Mouse (Mus musculus) CH12F3 (cell line): Measurements from ENCODE around the gene Plxna4.

ENCODE experiments used
- in situ Hi-C: fragments of 300-500 bp; cut with MboI; formaldehyde crosslinking; loops from 2 replicates; pipeline ENCODE4 v1.14.3; 2020; ENCODE audit warnings: low sequenced_read_pairs

The Plxna4 gene

GRCm38 (mm10) chr6:32411325-32411724 lies 176.7 kb downstream of the Plxna4 start:
- in situ Hi-C loops = no loop called here

GRCm38 (mm10) chr6:32409625-32410024 lies 178.4 kb downstream of the Plxna4 start:
- in situ Hi-C loops = no loop called here

- in situ Hi-C loops = no loop called here
These were observed 180.3 kb downstream of the Plxna4 start for GRCm38 (mm10) chr6:32407574-32408185.

GRCm38 (mm10) chr6:32406316-32407095 lies 181.5 kb downstream of the Plxna4 start:
- in situ Hi-C loops = no loop called here

GRCm38 (mm10) chr6:32402560-32403235 lies 185.3 kb downstream of the Plxna4 start:
- in situ Hi-C loops = no loop called here

- in situ Hi-C loops = no loop called here
These were observed 189.7 kb downstream of the Plxna4 start for GRCm38 (mm10) chr6:32398261-32398660.

GRCm38 (mm10) chr6:32397133-32397730 lies 190.8 kb downstream of the Plxna4 start:
- in situ Hi-C loops = no loop called here

GRCm38 (mm10) chr6:32395415-32395814 lies 192.6 kb downstream of the Plxna4 start:
- in situ Hi-C loops = no loop called here

- in situ Hi-C loops = no loop called here
These were observed 195.7 kb downstream of the Plxna4 start for GRCm38 (mm10) chr6:32392262-32392661.

GRCm38 (mm10) chr6:32388276-32388675 lies 199.7 kb downstream of the Plxna4 start:
- in situ Hi-C loops = no loop called here

GRCm38 (mm10) chr6:32386915-32387314 lies 201.1 kb downstream of the Plxna4 start:
- in situ Hi-C loops = no loop called here

GRCm38 (mm10) chr6:32384937-32385336 lies 203.1 kb downstream of the Plxna4 start:
- in situ Hi-C loops = no loop called here

GRCm38 (mm10) chr6:32384423-32384822 lies 203.6 kb downstream of the Plxna4 start:
- in situ Hi-C loops = no loop called here

GRCm38 (mm10) chr6:32381516-32381915 lies 206.5 kb downstream of the Plxna4 start:
- in situ Hi-C loops = no loop called here

GRCm38 (mm10) chr6:32377181-32377580 lies 210.8 kb downstream of the Plxna4 start:
- in situ Hi-C loops = no loop called here

- in situ Hi-C loops = no loop called here
These were observed 214.0 kb downstream of the Plxna4 start for GRCm38 (mm10) chr6:32373931-32374361.

- in situ Hi-C loops = no loop called here
These were observed 218.9 kb downstream of the Plxna4 start for GRCm38 (mm10) chr6:32369092-32369491.

- in situ Hi-C loops = no loop called here
These were observed 219.6 kb downstream of the Plxna4 start for GRCm38 (mm10) chr6:32368408-32368807.

- in situ Hi-C loops = no loop called here
These were observed 223.1 kb downstream of the Plxna4 start for GRCm38 (mm10) chr6:32364933-32365332.

- in situ Hi-C loops = no loop called here
These were observed 224.4 kb downstream of the Plxna4 start for GRCm38 (mm10) chr6:32363489-32364068.

- in situ Hi-C loops = no loop called here
These were observed 225.6 kb downstream of the Plxna4 start for GRCm38 (mm10) chr6:32362421-32362820.
